Mouse (Mus musculus) embryonic facial prominence, embryonic 14.5 days (tissue): ENCODE data around the gene Il1rn. TPM values are rescaled to one million over a fixed set of nuclear protein-coding genes. Genes with fewer than 3 reads are reported as not detected.

Experiments
- ATAC-seq: fragments of 200-750 bp; cut with Nextera tagmentation; 2 replicates; pipeline ENCODE4 v1.8.0; 2017; ENCODE audit warnings: low read depth, moderate number of reproducible peaks, moderate TSS enrichment
- DNase-seq: peaks from one replicate; pipeline ENCODE4 v3.0.0-alpha.2; 2015; ENCODE audit warnings: low spot score
- H3K27ac ChIP-seq: fragments of 300-500 bp; sonication (generic); replicated peaks from 2 replicates; pipeline ENCODE4 v1.5.1; 2014; ENCODE audit warnings: low read depth, mild to moderate bottlenecking, low read length, moderate library complexity
- H3K27me3 ChIP-seq: fragments of 300-500 bp; sonication (generic); replicated peaks from 2 replicates; pipeline ENCODE4 v1.6.1; 2014; ENCODE audit warnings: low read length; ENCODE audit not compliant: control insufficient read depth, insufficient read depth
- H3K36me3 ChIP-seq: fragments of 300-500 bp; sonication (generic); 2 replicates; pipeline ENCODE4 v1.6.1; 2014; ENCODE audit warnings: low read length, mixed read lengths; ENCODE audit not compliant: control insufficient read depth, insufficient read depth
- H3K4me1 ChIP-seq: fragments of 300-500 bp; sonication (generic); 2 replicates; pipeline ENCODE4 v1.6.1; 2014; ENCODE audit warnings: antibody characterized with exemption, low read length; ENCODE audit not compliant: control insufficient read depth, insufficient read depth
- H3K4me2 ChIP-seq: fragments of 300-500 bp; sonication (generic); 2 replicates; pipeline ENCODE4 v1.6.1; 2014; ENCODE audit warnings: low read depth, mild to moderate bottlenecking, low read length, moderate library complexity, mixed read lengths
- H3K4me3 ChIP-seq: fragments of 300-500 bp; sonication (generic); 2 replicates; pipeline ENCODE4 v1.5.1; 2014; ENCODE audit warnings: low read depth, mild to moderate bottlenecking, low read length
- H3K9ac ChIP-seq: fragments of 300-500 bp; sonication (generic); 2 replicates; pipeline ENCODE4 v1.6.1; 2014; ENCODE audit warnings: low read depth, mild to moderate bottlenecking, low read length, moderate library complexity, mixed read lengths
- H3K9me3 ChIP-seq: fragments of 300-500 bp; sonication (generic); 2 replicates; pipeline ENCODE4 v1.6.1; 2016; ENCODE audit warnings: low read length; ENCODE audit not compliant: control insufficient read depth
- WGBS: fragments of 180-500 bp; shearing (Covaris S2); extraction: QIAGEN DNeasy Blood & Tissue Kit; methylation state at CpG from one replicate; pipeline ENCODE4 v1.1.7; 2014; 5-methylcytosine and 5-hydroxymethylcytosine counted together
- polyA plus RNA-seq: library from polyadenylated mRNA; unstranded; fragments of >200 nt; fragmentation: Nextera tagmentation; extraction: Ambion mirVana; gene quantifications from 2 replicates; pipeline ENCODE4 v1.2.1, GENCODE M21; 2014

Gene Il1rn
- polyA plus RNA-seq, 1 experiment from 2014 or later: 1.9 TPM

- WGBS: 76% methylated on average over 14 of the region's 14 CpGs
- H3K36me3 ChIP-seq: no peaks in the 10 kb centered on the region
- no peaks in the 10 kb centered on the region for H3K27me3 ChIP-seq
- DNase-seq (no peak), ATAC-seq (no peak)
- no peak overlapping the region for H3K9ac ChIP-seq
- no peaks in the 10 kb centered on the region for H3K4me1 ChIP-seq
- H3K27ac ChIP-seq: no peak overlapping the region
- no peak overlapping the region for H3K4me3 ChIP-seq
- H3K9me3 ChIP-seq: no peaks in the 10 kb centered on the region
- H3K4me2 ChIP-seq: no peak overlapping the region
Observed at GRCm38 (mm10) chr2:24385111-24385961, 48.7 kb downstream of the Il1rn start.

- Histone ChIP-seq H3K36me3 (no peaks in the 10 kb centered on the region), H3K27me3 (no peaks in the 10 kb centered on the region), H3K27ac (no peak overlapping the region), H3K4me3 (no peak overlapping the region), H3K4me1 (no peaks in the 10 kb centered on the region), H3K9ac (no peak overlapping the region), H3K4me2 (no peak overlapping the region), H3K9me3 (no peaks in the 10 kb centered on the region)
- DNase-seq (no peak), ATAC-seq (no peak)
- 79% methylated on average over 21 of the region's 21 CpGs for WGBS
Observed at GRCm38 (mm10) chr2:24386158-24386963, 49.7 kb downstream of the Il1rn start.

- DNase-seq: no peak
- Histone ChIP-seq H3K4me3 (no peak overlapping the region), H3K27me3 (no peaks in the 10 kb centered on the region), H3K9ac (no peak overlapping the region), H3K36me3 (no peaks in the 10 kb centered on the region), H3K9me3 (no peaks in the 10 kb centered on the region), H3K4me1 (no peaks in the 10 kb centered on the region), H3K27ac (no peak overlapping the region), H3K4me2 (no peak overlapping the region)
- WGBS: 88% methylated on average over 2 of the region's 2 CpGs
- ATAC-seq: no peak
Observed at GRCm38 (mm10) chr2:24386964-24387320, 50.3 kb downstream of the Il1rn start.

GRCm38 (mm10) chr2:24387361-24388283 lies 51.0 kb downstream of the Il1rn start:
- H3K9ac ChIP-seq: no peak overlapping the region
- H3K36me3 ChIP-seq: no peaks in the 10 kb centered on the region
- DNase-seq: no peak
- H3K27ac ChIP-seq: no peak overlapping the region
- 84% methylated on average over 4 of the region's 4 CpGs for WGBS
- H3K4me2 ChIP-seq: no peak overlapping the region
- H3K27me3 ChIP-seq: no peaks in the 10 kb centered on the region
- no peaks in the 10 kb centered on the region for H3K9me3 ChIP-seq
- H3K4me1 ChIP-seq: no peaks in the 10 kb centered on the region
- no peak overlapping the region for H3K4me3 ChIP-seq
- ATAC-seq: no peak

- no peak overlapping the region for H3K4me3 ChIP-seq
- H3K4me2 ChIP-seq: no peak overlapping the region
- no peaks in the 10 kb centered on the region for H3K4me1 ChIP-seq
- no peaks in the 10 kb centered on the region for H3K27me3 ChIP-seq
- DNase-seq: no peak
- WGBS: 65% methylated on average over 2 of the region's 2 CpGs
- H3K9ac ChIP-seq: no peak overlapping the region
- no peaks in the 10 kb centered on the region for H3K9me3 ChIP-seq
- H3K27ac ChIP-seq: no peak overlapping the region
- no peaks in the 10 kb centered on the region for H3K36me3 ChIP-seq
- ATAC-seq: no peak
Observed at GRCm38 (mm10) chr2:24393251-24393650, 56.6 kb downstream of the Il1rn start.

- no peak for DNase-seq
- H3K27me3 ChIP-seq: no peaks in the 10 kb centered on the region
- no peaks in the 10 kb centered on the region for H3K36me3 ChIP-seq
- no peak overlapping the region for H3K4me3 ChIP-seq
- H3K9me3 ChIP-seq: no peaks in the 10 kb centered on the region
- no peaks in the 10 kb centered on the region for H3K4me1 ChIP-seq
- no peak overlapping the region for H3K9ac ChIP-seq
- 6% methylated on average over 2 of the region's 2 CpGs for WGBS
- H3K4me2 ChIP-seq: no peak overlapping the region
- ATAC-seq: no peak
- no peak overlapping the region for H3K27ac ChIP-seq
Observed at GRCm38 (mm10) chr2:24397115-24397514, 60.5 kb downstream of the Il1rn start.

- WGBS: 66% methylated on average over 2 of the region's 3 CpGs
- no peaks in the 10 kb centered on the region for H3K36me3 ChIP-seq
- H3K4me3 ChIP-seq: no peak overlapping the region
- H3K27me3 ChIP-seq: 0 out of 2 replicates have a peak, but pooled peaks cover 3% of the 10 kb centered on the region
- H3K27ac ChIP-seq: no peak overlapping the region
- no peak overlapping the region for H3K9ac ChIP-seq
- peaks cover 4% of the 10 kb centered on the region; the same call in 1 of the 2 replicates for H3K4me1 ChIP-seq
- DNase-seq (no peak), ATAC-seq (no peak)
- no peaks in the 10 kb centered on the region for H3K9me3 ChIP-seq
- no peak overlapping the region for H3K4me2 ChIP-seq
Observed at GRCm38 (mm10) chr2:24400711-24401110, 64.1 kb downstream of the Il1rn start.
